Mouse (Mus musculus): ENCODE results near the gene Bad. TPM values are rescaled to one million over a fixed set of nuclear protein-coding genes. Genes with fewer than 3 reads are reported as not detected.

Gene Bad
- polyA plus RNA-seq, 1 experiment = not detected

DNA sequence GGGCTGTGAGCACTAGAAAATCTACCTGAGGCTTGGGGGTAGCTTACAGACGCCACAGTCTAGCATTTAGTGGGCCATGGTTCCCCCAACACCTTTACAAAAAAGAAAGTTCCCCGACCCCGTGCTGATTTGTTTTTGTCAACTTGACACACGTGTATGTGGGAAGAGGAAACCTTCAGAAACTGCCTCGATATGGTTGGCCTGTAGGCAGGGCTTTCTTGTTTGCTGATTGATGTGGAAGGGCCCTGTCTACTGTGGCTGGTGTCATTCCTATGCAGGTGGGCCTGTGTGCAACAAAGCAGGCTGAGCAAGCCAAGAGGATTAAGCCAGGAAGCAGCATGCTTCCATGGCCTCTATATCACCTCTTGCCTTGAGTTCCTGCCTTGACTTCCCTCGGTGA lies 28.6 kb upstream of the Bad start:
- peaks cover 29% of the 10 kb centered on the region for H3K4me1 ChIP-seq (ENCODE audit: control insufficient read depth, insufficient read depth, low read length)
- WGBS = 83% methylated on average over 6 of the region's 6 CpGs
- no peak for TF ChIP-seq CTCF (IDR thresholded peaks at IDR 0.05; ENCODE audit: insufficient read depth, low read depth, low read length)
- TF ChIP-seq POLR2A (IDR thresholded peaks at IDR 0.05; ENCODE audit: insufficient read depth, low read depth, low read length) = no peak
- H3K4me3 ChIP-seq (ENCODE audit: insufficient read depth, low read depth, low read length) = no peak overlapping the region
- H3K27ac ChIP-seq (ENCODE audit: insufficient read depth, low read depth, low read length) = no peak overlapping the region

DNA sequence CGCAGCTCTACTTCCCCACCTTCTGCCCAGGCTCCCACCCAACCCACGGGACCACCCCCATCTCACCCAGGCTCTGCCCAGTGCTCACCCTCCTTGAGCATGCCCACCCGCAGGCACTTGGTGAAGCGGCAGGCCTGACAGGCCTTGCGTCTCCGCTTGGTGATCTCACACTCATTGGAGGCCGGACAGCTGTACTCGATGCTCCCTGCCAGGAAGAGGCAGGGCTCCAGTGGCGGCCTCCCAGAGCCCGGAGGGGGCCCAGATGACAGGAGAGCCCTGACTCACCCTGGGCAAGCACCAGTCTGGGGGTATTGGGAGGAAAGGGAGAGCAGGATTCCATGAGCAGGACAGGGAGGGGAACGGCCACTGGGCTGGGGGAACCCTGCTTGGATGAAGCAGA lies 27.7 kb upstream of the Bad start:
- no peak for TF ChIP-seq CTCF (IDR thresholded peaks at IDR 0.05; ENCODE audit: insufficient read depth, low read depth, low read length)
- no peak for TF ChIP-seq POLR2A (IDR thresholded peaks at IDR 0.05; ENCODE audit: insufficient read depth, low read depth, low read length)

DNA sequence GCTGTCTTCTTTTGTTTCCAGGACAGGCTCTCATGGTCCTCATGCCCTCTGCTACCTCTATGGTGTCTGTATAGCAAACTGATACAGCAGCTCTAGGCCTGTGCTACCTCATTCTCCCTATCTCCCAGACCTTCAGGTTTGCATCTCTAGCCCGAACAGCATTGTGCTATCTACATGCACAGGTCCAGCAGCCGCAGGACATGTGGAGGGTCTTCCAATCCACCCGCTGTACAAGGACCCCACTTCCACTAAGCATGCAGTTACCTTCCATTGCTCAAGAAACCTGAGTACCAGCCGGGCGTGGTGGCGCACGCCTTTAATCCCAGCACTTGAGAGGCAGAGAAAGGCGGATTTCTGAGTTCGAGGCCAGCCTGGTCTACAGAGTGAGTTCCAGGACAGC lies 27.1 kb upstream of the Bad start:
- no peak overlapping the region for H3K4me3 ChIP-seq (ENCODE audit: insufficient read depth, low read depth, low read length)

More for the DNA sequence above, 27.7 kb upstream of the Bad start:
- H3K27ac ChIP-seq (ENCODE audit: insufficient read depth, low read depth, low read length) = no peak overlapping the region
- no peak overlapping the region for H3K4me3 ChIP-seq (ENCODE audit: insufficient read depth, low read depth, low read length)
- WGBS = 64% methylated on average over 11 of the region's 11 CpGs
- H3K4me1 ChIP-seq (ENCODE audit: control insufficient read depth, insufficient read depth, low read length) = peaks cover 24% of the 10 kb centered on the region; the same call in 1 of the 2 replicates

DNA sequence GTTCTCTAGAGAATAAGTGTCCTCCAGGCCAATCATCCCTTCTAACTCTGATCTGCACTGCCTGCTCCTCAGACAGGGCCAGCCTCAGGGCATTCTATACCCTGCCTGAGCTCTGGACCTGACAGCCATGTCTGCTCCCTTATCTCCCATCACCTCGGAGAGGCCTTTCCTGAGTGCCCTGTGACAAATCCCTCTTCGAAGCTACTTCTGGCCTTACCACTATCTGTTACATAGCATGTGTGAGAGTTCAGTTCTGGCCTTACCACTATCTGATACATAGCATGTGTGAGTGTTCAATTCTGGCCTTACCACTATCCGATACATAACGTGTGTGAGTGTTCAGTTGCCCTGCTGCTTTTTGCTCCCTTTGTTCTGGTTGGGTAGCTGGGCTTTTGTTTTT lies 26.4 kb upstream of the Bad start:
- Histone ChIP-seq H3K4me3 (ENCODE audit: insufficient read depth, low read depth, low read length) (no peak overlapping the region), H3K4me1 (ENCODE audit: control insufficient read depth, insufficient read depth, low read length) (peaks cover 29% of the 10 kb centered on the region), H3K27ac (ENCODE audit: insufficient read depth, low read depth, low read length) (no peak overlapping the region)
- 86% methylated on average over 4 of the region's 4 CpGs for WGBS
- TF ChIP-seq CTCF (IDR thresholded peaks at IDR 0.05; ENCODE audit: insufficient read depth, low read depth, low read length) (no peak), POLR2A (IDR thresholded peaks at IDR 0.05; ENCODE audit: insufficient read depth, low read depth, low read length) (no peak)

More for the DNA sequence above, 27.1 kb upstream of the Bad start:
- WGBS = 91% methylated on average over 9 of the region's 9 CpGs
- no peak overlapping the region for H3K27ac ChIP-seq (ENCODE audit: insufficient read depth, low read depth, low read length)
- H3K4me1 ChIP-seq (ENCODE audit: control insufficient read depth, insufficient read depth, low read length) = peaks cover 24% of the 10 kb centered on the region; the same call in 1 of the 2 replicates
- no peak for TF ChIP-seq CTCF (IDR thresholded peaks at IDR 0.05; ENCODE audit: insufficient read depth, low read depth, low read length)
- no peak for TF ChIP-seq POLR2A (IDR thresholded peaks at IDR 0.05; ENCODE audit: insufficient read depth, low read depth, low read length)

DNA sequence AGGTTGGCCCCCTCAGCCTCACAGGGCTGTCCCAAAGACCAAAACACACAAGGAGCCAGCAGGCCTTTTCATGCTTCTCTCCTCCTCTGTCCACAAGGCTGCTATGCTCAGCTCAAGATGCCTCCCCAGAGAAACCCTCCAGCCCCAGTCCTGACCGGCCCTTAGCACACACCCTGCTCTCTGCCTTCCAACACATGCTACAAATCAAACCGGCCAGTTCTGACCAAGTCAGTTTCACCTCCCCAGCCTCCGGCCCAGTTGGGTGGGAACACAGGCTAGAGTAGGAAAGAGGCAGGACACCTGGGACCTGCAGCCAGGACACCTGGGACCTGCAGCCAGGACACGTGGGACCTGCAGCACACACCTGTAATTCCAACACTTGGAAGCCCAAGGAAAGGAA lies 25.2 kb upstream of the Bad start:
- WGBS = 79% methylated on average over 4 of the region's 4 CpGs
- H3K27ac ChIP-seq (ENCODE audit: insufficient read depth, low read depth, low read length) = no peak overlapping the region
- H3K4me3 ChIP-seq (ENCODE audit: insufficient read depth, low read depth, low read length) = no peak overlapping the region
- H3K4me1 ChIP-seq (ENCODE audit: control insufficient read depth, insufficient read depth, low read length) = peaks cover 23% of the 10 kb centered on the region
- no peak for TF ChIP-seq POLR2A (IDR thresholded peaks at IDR 0.05; ENCODE audit: insufficient read depth, low read depth, low read length)
- TF ChIP-seq CTCF (IDR thresholded peaks at IDR 0.05; ENCODE audit: insufficient read depth, low read depth, low read length) = no peak

DNA sequence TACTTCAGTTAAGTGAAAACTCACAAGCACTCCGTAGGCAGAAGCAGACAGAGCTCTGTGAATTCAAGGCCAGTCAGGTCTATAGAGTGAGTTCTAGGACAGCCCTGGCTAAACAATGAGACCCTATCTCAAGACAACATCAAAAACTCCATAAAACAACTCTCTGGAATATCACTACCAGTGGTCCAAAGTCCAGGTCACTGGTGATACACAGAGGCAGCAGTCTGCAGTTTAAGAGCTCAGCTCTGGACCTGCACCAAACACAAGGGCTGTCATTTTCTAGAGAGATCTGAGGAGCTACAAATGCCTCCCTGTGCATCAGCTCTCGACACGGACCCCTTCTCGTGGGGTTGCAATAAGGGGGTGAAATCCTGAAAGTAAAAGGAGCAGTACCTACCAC lies 23.3 kb upstream of the Bad start:
- TF ChIP-seq POLR2A (IDR thresholded peaks at IDR 0.05; ENCODE audit: insufficient read depth, low read depth, low read length) = no peak
- WGBS = 85% methylated on average over 4 of the region's 4 CpGs
- Histone ChIP-seq H3K27ac (ENCODE audit: insufficient read depth, low read depth, low read length) (no peak overlapping the region), H3K4me3 (ENCODE audit: insufficient read depth, low read depth, low read length) (no peak overlapping the region), H3K4me1 (ENCODE audit: control insufficient read depth, insufficient read depth, low read length) (peaks cover 29% of the 10 kb centered on the region)

DNA sequence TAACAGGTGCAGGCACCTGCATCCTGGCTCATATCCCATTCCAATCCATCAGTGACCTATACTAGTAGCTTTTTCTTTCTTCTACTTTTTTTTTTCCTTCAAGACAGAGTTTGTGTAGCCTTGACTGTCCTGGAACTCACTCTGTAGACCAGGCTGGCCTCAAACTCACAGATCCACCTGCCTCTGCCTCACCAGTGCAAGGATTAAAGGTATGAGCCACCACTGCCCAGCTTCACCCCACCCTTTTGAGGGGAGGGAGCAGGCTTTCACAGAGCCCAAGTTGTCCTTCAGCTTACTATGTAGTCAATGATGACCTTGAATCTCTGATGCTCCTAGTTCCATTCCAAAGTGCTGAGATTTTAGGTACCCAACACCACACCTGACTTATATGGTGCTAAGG lies 22.2 kb upstream of the Bad start:
- H3K4me3 ChIP-seq (ENCODE audit: insufficient read depth, low read depth, low read length) = no peak overlapping the region
- TF ChIP-seq CTCF (IDR thresholded peaks at IDR 0.05; ENCODE audit: insufficient read depth, low read depth, low read length) (no peak), POLR2A (IDR thresholded peaks at IDR 0.05; ENCODE audit: insufficient read depth, low read depth, low read length) (no peak)
- no peak overlapping the region for H3K27ac ChIP-seq (ENCODE audit: insufficient read depth, low read depth, low read length)
- H3K4me1 ChIP-seq (ENCODE audit: control insufficient read depth, insufficient read depth, low read length) = peaks cover 25% of the 10 kb centered on the region

DNA sequence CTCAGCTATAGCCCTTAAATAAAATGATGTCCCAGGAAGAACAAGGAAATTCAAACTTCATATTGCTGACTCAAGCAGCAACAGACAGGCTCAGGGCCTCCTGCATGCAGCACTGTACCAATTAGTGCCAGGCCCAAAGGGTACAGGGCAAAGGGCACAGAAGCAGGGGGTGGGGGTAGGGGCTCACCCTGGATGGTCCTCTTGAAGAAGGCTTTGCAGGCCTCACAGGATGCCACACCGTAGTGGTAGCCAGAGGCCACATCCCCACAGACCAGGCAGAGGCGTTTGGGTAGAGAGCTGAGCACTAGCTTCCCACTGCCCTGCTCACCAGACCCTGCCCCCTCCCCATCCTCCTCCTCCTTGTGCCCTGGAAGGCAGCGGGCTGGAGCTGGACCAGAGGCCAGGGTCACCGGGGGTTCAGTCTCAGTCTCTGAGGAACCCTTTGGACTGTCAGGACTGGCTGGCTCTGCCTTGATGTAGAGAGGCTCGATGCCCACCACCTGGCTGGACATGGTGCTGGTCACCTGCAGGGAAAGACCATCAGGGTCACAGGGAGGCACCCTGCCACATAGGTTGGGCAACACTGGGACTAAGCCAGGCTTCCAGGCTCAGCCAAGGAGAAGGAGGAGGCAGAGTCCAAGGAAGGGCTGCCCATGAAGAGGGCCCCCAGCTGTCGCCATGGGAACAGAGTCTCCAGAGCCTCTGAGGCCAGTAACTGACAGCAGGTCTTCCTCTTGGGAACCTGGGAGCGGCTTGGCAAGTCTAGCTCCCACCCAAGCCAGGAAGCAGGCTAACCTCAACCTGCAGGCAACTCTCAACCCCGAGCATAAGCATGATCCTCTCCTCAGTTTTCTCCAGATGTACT lies 21.6 kb upstream of the Bad start:
- 32% methylated on average over 8 of the region's 8 CpGs for WGBS

DNA sequence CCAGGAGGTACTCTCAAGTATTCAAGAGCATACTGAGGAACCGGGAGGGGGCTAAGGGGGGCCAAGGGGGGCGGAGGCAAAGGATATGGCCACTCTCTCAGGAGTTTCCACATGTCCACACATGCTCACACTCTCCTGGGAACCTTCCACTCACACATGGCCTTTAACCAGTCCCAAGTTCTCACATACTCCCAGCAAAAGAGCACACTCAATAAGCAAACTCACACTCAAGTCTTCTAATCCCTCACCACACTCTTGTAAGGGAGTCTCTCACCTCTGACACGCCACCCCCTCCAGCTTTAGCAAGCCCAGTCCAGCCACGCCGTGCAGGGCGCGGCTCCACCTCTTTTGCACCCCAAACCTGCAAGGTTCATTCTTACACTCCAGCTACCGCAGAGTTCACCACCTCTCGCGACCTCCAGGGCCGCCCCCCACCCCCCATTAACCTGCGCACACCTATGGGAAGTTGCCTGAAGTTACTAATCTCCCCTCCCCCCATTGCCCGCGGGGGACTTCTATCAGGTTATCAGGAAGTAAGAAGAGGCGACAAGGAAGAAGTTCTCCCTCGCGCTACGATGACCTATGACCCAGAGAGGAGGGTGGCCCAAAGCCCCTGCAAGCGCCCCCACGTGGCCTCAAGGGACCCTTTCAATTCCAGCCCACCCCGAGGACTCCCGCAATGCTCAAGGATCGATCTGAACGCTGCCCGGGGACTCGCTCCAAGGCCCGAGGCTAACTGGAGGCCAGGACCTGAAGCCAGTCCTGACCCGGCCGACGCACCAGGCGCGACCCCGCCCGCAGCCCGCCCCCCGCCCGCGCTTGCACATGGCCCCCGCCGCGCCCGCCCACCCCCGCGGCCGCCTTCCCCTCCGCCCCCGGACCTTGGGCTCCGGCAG lies 20.7 kb upstream of the Bad start:
- WGBS = 2% methylated on average over 41 of the region's 48 CpGs
- peak overlapping the region; percentile 67; the same call in 1 of the 2 replicates for H3K27ac ChIP-seq (ENCODE audit: insufficient read depth, low read depth, low read length)
- peaks cover 41% of the 10 kb centered on the region for H3K4me1 ChIP-seq (ENCODE audit: control insufficient read depth, insufficient read depth, low read length)
- TF ChIP-seq CTCF (IDR thresholded peaks at IDR 0.05; ENCODE audit: insufficient read depth, low read depth, low read length) = no peak
- peak; percentile 5; the same call in 1 of the 2 replicates for TF ChIP-seq POLR2A (IDR thresholded peaks at IDR 0.05; ENCODE audit: insufficient read depth, low read depth, low read length)
- peak overlapping the region; percentile 81 for H3K4me3 ChIP-seq (ENCODE audit: insufficient read depth, low read depth, low read length)

More for the DNA sequence above, 21.6 kb upstream of the Bad start:
- TF ChIP-seq POLR2A (IDR thresholded peaks at IDR 0.05; ENCODE audit: insufficient read depth, low read depth, low read length) = no peak
- TF ChIP-seq CTCF (IDR thresholded peaks at IDR 0.05; ENCODE audit: insufficient read depth, low read depth, low read length) = no peak
- Histone ChIP-seq H3K4me3 (ENCODE audit: insufficient read depth, low read depth, low read length) (peak overlapping the region; percentile 81), H3K4me1 (ENCODE audit: control insufficient read depth, insufficient read depth, low read length) (peaks cover 32% of the 10 kb centered on the region), H3K27ac (ENCODE audit: insufficient read depth, low read depth, low read length) (no peak overlapping the region)
